ENCODE assay signal across 22 mouse cellular contexts in the genomic region with DNA sequence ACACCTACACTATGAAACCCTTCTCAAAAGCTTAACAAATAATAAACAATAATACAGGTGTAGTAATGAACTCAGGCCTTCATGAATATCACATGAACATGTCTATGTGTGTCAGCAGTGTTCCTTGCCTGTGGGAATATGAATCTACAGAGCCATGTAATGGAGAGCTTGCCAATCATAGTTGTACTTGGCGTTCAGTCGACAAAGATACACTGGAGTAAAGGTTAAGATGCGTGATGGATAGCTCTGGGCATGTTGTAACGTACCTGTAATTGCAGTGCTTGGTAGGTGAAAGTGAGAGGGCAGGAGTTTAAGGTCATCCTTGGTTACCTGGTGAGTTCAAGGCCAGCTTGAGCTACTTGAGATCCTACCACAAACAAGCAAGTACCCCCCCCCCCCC. TPM values are rescaled to one million over a fixed set of nuclear protein-coding genes. Genes with fewer than 3 reads are reported as not detected.
DNase-seq lines count a peak whose midpoint lies in the region; ATAC-seq and TF ChIP-seq lines count a peak whose summit lies in the region.
"Had no signal": no experiment of that assay in that cellular context is flagged by ENCODE, and none has a peak within 500 bp of the region (broad histone marks: within the 10 kb centered on the region; RNA-seq: fewer than 3 reads in every experiment).

No protein-coding gene starts in this region.

- H3K4me1 ChIP-seq in heart, adult 2 months (ENCODE audit: control insufficient read depth, insufficient read depth, low read length) = peaks cover 5% of the 10 kb centered on the region; the same call in 1 of the 2 replicates
- H3K4me1 ChIP-seq in liver, adult 2 months (ENCODE audit: control insufficient read depth, insufficient read depth, low read length) = peaks cover 6% of the 10 kb centered on the region; the same call in 1 of the 2 replicates
- peaks cover 9% of the 10 kb centered on the region for H3K4me1 ChIP-seq in liver, postnatal 0 days (ENCODE audit: insufficient read depth)
- peaks cover 5% of the 10 kb centered on the region for H3K4me1 ChIP-seq in testis, adult 2 months (ENCODE audit: control insufficient read depth, insufficient read depth, low read length)
- H3K4me1 ChIP-seq in hindbrain, embryonic 12.5 days = no peaks in the 10 kb centered on the region

- no peak for ATAC-seq in liver, postnatal 0 days
- ATAC-seq in hindbrain, embryonic 12.5 days (ENCODE audit: low FRiP score) = no peak
- ATAC-seq: activated CD4-positive, CD25-positive, alpha-beta regulatory T cell, adult 4 months; CD4-positive, CD25-positive, alpha-beta regulatory T cell, adult 4 months; Patski had no signal

- intact Hi-C loops in heart, adult 2 months (cut with DNase I) = no loop called here
- intact Hi-C loops in heart, postnatal 25 days (cut with DNase I) = no loop called here

- H3K79me2 ChIP-seq in heart, adult 2 months (replicated peaks; ENCODE audit: control insufficient read depth, insufficient read depth, low read length) = no peaks in the 10 kb centered on the region
- no peaks in the 10 kb centered on the region for H3K79me2 ChIP-seq in liver, adult 2 months (ENCODE audit: control insufficient read depth, insufficient read depth, low read length)

- H3K9ac ChIP-seq in heart, adult 2 months (ENCODE audit: low read depth, low read length) = no peak overlapping the region
- H3K9ac ChIP-seq in liver, adult 2 months (ENCODE audit: low read depth, low read length) = no peak overlapping the region
- no peak overlapping the region for H3K9ac ChIP-seq in liver, postnatal 0 days (replicated peaks)
- H3K9ac ChIP-seq in hindbrain, embryonic 12.5 days = no peak overlapping the region

- no peak for TF ChIP-seq POLR2A in heart, adult 2 months (IDR thresholded peaks at IDR 0.05; ENCODE audit: insufficient read depth, low read depth, low read length)
- no peak for TF ChIP-seq POLR2A in liver, adult 2 months (IDR thresholded peaks at IDR 0.05; ENCODE audit: extremely low read depth, insufficient read depth, low read length)
- TF ChIP-seq POLR2A in testis, adult 2 months (IDR thresholded peaks at IDR 0.05; ENCODE audit: control insufficient read depth, low read depth, low read length) = no peak

- no peak for TF ChIP-seq EP300 in heart, adult 2 months (IDR thresholded peaks at IDR 0.05; ENCODE audit: insufficient read depth, low read depth, low read length)
- no peak for TF ChIP-seq EP300 in liver, postnatal 0 days (IDR thresholded peaks at IDR 0.05; ENCODE audit: low read depth)

- no peak for TF ChIP-seq CTCF in heart, adult 2 months (IDR thresholded peaks at IDR 0.05)
- no peak for TF ChIP-seq CTCF in liver, adult 2 months (IDR thresholded peaks at IDR 0.05; ENCODE audit: low read depth, low read length)
- TF ChIP-seq CTCF in liver, postnatal 0 days (IDR thresholded peaks at IDR 0.05; ENCODE audit: low read depth) = no peak
- no peak for TF ChIP-seq CTCF in testis, adult 2 months (IDR thresholded peaks at IDR 0.05; ENCODE audit: control insufficient read depth, insufficient read depth, insufficient replicate concordance, low read depth, low read length)

- H3K9me3 ChIP-seq in liver, postnatal 0 days (ENCODE audit: low read length) = no peaks in the 10 kb centered on the region
- no peaks in the 10 kb centered on the region; the same call in 1 of the 2 replicates for H3K9me3 ChIP-seq in hindbrain, embryonic 12.5 days (replicated peaks)
- H3K9me3 ChIP-seq: G1E had no signal

- H3K36me3 ChIP-seq in heart, adult 2 months (ENCODE audit: control insufficient read depth, insufficient read depth, low read length) = no peaks in the 10 kb centered on the region
- no peaks in the 10 kb centered on the region for H3K36me3 ChIP-seq in liver, adult 2 months (ENCODE audit: control insufficient read depth, insufficient read depth, low read length)
- H3K36me3 ChIP-seq in liver, postnatal 0 days (replicated peaks; ENCODE audit: insufficient read depth, low read length) = no peaks in the 10 kb centered on the region
- no peaks in the 10 kb centered on the region for H3K36me3 ChIP-seq in testis, adult 2 months (ENCODE audit: control insufficient read depth, insufficient read depth, low read length)
- H3K36me3 ChIP-seq in hindbrain, embryonic 12.5 days = no peaks in the 10 kb centered on the region
- H3K36me3 ChIP-seq: G1E had no signal

- no peak overlapping the region for H3K4me3 ChIP-seq in heart, adult 2 months
- H3K4me3 ChIP-seq in liver, adult 2 months (ENCODE audit: insufficient read depth, low read depth, low read length) = no peak overlapping the region
- no peak overlapping the region for H3K4me3 ChIP-seq in liver, postnatal 0 days (ENCODE audit: low read depth, low read length)
- H3K4me3 ChIP-seq in testis, adult 2 months (ENCODE audit: control insufficient read depth, low read depth, low read length) = peak overlapping the region; percentile 33; the same call in 1 of the 2 replicates
- no peak overlapping the region for H3K4me3 ChIP-seq in hindbrain, embryonic 12.5 days

- DNase-seq in heart, adult 2 months = no peak
- no peak for DNase-seq in heart, postnatal 25 days (ENCODE audit: low spot score)
- DNase-seq in liver, adult 2 months (ENCODE audit: extremely low read depth, low read depth, low spot score) = peak; percentile 34
- DNase-seq in liver, postnatal 0 days = no peak
- DNase-seq in testis, postnatal 14 days (ENCODE audit: low spot score) = no peak
- peak; percentile 97 for DNase-seq in fat pad, adult 2 months (ENCODE audit: extremely low read depth, low read depth, low spot score)
- DNase-seq: adrenal gland, adult 2 months; adrenal gland, adult 8-10 months; adrenal gland, postnatal 10 days; adrenal gland, postnatal 14 days; adrenal gland, postnatal 25 days; adrenal gland, postnatal 36 days; B cell, adult 2 months; cerebellum, adult 11 months; cerebellum, adult 11-12 months had no signal

- H3K4me2 ChIP-seq in liver, postnatal 0 days (ENCODE audit: low read depth, low read length) = no peak overlapping the region
- no peak overlapping the region for H3K4me2 ChIP-seq in hindbrain, embryonic 12.5 days (replicated peaks)

- H3K27me3 ChIP-seq in heart, adult 2 months (ENCODE audit: control insufficient read depth, insufficient read depth, low read length) = no peaks in the 10 kb centered on the region
- H3K27me3 ChIP-seq in liver, adult 2 months (ENCODE audit: control insufficient read depth, insufficient read depth, low read length) = no peaks in the 10 kb centered on the region
- H3K27me3 ChIP-seq in liver, postnatal 0 days (ENCODE audit: insufficient read depth, low read length) = no peaks in the 10 kb centered on the region
- H3K27me3 ChIP-seq in testis, adult 2 months (ENCODE audit: control insufficient read depth, insufficient read depth, low read length) = no peaks in the 10 kb centered on the region
- peaks cover 8% of the 10 kb centered on the region; the same call in 1 of the 2 replicates for H3K27me3 ChIP-seq in hindbrain, embryonic 12.5 days
- H3K27me3 ChIP-seq: CH12.LX, Patski had no signal

- WGBS in heart, adult 2 months = 89% methylated on average over 4 of the region's 4 CpGs
- WGBS in liver, adult 2 months = 66% methylated on average over 4 of the region's 4 CpGs
- WGBS in liver, postnatal 0 days (ENCODE audit: insufficient replicate concordance) = 72% methylated on average over 4 of the region's 4 CpGs
- WGBS in hindbrain, embryonic 12.5 days = 87% methylated on average over 4 of the region's 4 CpGs

- peak overlapping the region; percentile 26 for H3K27ac ChIP-seq in heart, adult 2 months
- no peak overlapping the region for H3K27ac ChIP-seq in liver, adult 2 months (replicated peaks; ENCODE audit: insufficient read depth, low read depth, low read length)
- H3K27ac ChIP-seq in liver, postnatal 0 days (ENCODE audit: low read depth) = no peak overlapping the region
- H3K27ac ChIP-seq in testis, adult 2 months (ENCODE audit: control insufficient read depth, insufficient read depth, low read depth, low read length) = no peak overlapping the region
- H3K27ac ChIP-seq in hindbrain, embryonic 12.5 days = no peak overlapping the region

RNA-seq across cellular contexts. Expression of a gene that starts 7.0 kb away (rescaled TPM):
- 10 to 100 TPM; 16.4 to 17.9 TPM for total RNA-seq in heart, adult 2 months (2021)
- polyA plus RNA-seq in heart, adult 2 months (2012; rRNA removed) = 25.6 and 32.7 TPM in 2 replicates
- total RNA-seq in heart, postnatal 25 days (2021) = 10 to 100 TPM; 16.9 to 17.1 TPM
- total RNA-seq in liver, adult 2 months (2014; rRNA removed) = 11.5 and 13.2 TPM in 2 replicates
- polyA plus RNA-seq in liver, adult 2 months (2012; rRNA removed) = 5.6 and 6.5 TPM in 2 replicates
- polyA plus RNA-seq in liver, postnatal 0 days (2015; fragmentation: Nextera tagmentation; extraction: Ambion mirVana) = 10.1 and 11.4 TPM in 2 replicates
- polyA plus RNA-seq in testis, adult 2 months (2012; rRNA removed) = 13.2 and 13.4 TPM in 2 replicates
- polyA plus RNA-seq in hindbrain, embryonic 12.5 days (2016; fragmentation: Nextera tagmentation; extraction: Ambion mirVana) = 17.4 and 19.0 TPM in 2 replicates
- polyA plus RNA-seq: G1E, Patski had no signal

RNA-seq across cellular contexts. Expression of a gene that starts 24.0 kb away (rescaled TPM):
- 100 to 1,000 TPM; 491 to 601 TPM for total RNA-seq in heart, adult 2 months (2021)
- 325 and 404 TPM in 2 replicates for polyA plus RNA-seq in heart, adult 2 months (2012; rRNA removed)
- total RNA-seq in heart, postnatal 25 days (2021) = 100 to 1,000 TPM; 460 to 507 TPM
- total RNA-seq in liver, adult 2 months (2014; rRNA removed) = 380 and 503 TPM in 2 replicates
- polyA plus RNA-seq in liver, adult 2 months (2012; rRNA removed) = 280 and 301 TPM in 2 replicates
- polyA plus RNA-seq in liver, postnatal 0 days (2015; fragmentation: Nextera tagmentation; extraction: Ambion mirVana) = 455 and 469 TPM in 2 replicates
- 281 and 292 TPM in 2 replicates for polyA plus RNA-seq in testis, adult 2 months (2012; rRNA removed)
- 477 and 478 TPM in 2 replicates for polyA plus RNA-seq in hindbrain, embryonic 12.5 days (2016; fragmentation: Nextera tagmentation; extraction: Ambion mirVana)

Comparison
In these comparisons a context has a peak if more than half of its experiments do, and no peak if none do; other contexts are left out.
1. DNase-seq: peak in liver, adult 2 months (single experiment) and fat pad, adult 2 months (single experiment); none in heart, adult 2 months (0 of 2), heart, postnatal 25 days (single experiment), liver, postnatal 0 days (single experiment) and testis, postnatal 14 days (single experiment).